Comparison of ENCODE assay signal across 11 mouse cellular contexts in genomic region chr11:32619866-32620456, GRCm38 (mm10). TPM values are rescaled to one million over a fixed set of nuclear protein-coding genes. Genes with fewer than 3 reads are reported as not detected.
DNase-seq lines count a peak whose midpoint lies in the region; ATAC-seq and TF ChIP-seq lines count a peak whose summit lies in the region.
"Had no signal": no experiment of that assay in that cellular context is flagged by ENCODE, and none has a peak within 500 bp of the region (broad histone marks: within the 10 kb centered on the region; RNA-seq: fewer than 3 reads in every experiment).

No protein-coding gene starts in this region.

- peak; percentile 53 for ATAC-seq in hindbrain, embryonic 11.5 days (ENCODE audit: low FRiP score)
- no peak for ATAC-seq in hindbrain, embryonic 13.5 days (ENCODE audit: low FRiP score)
- ATAC-seq in stomach, embryonic 14.5 days (ENCODE audit: insufficient number of reproducible peaks, insufficient read depth, low FRiP score, low read depth): no peak
- no peak for ATAC-seq in stomach, postnatal 0 days (ENCODE audit: low FRiP score, low TSS enrichment)
- ATAC-seq in erythroblast, adult 5-6 weeks (replicated peaks; ENCODE audit: low FRiP score, poor library complexity, severe bottlenecking): no peak
- ATAC-seq: forebrain, embryonic 15.5 days had no signal

- no peak for TF ChIP-seq CTCF in stomach, postnatal 0 days (IDR thresholded peaks at IDR 0.05; ENCODE audit: low read depth)

- H3K27me3 ChIP-seq in hindbrain, embryonic 11.5 days (ENCODE audit: control insufficient read depth, insufficient read depth, low read length): no peaks in the 10 kb centered on the region
- no peaks in the 10 kb centered on the region for H3K27me3 ChIP-seq in hindbrain, embryonic 13.5 days
- no peaks in the 10 kb centered on the region for H3K27me3 ChIP-seq in stomach, embryonic 14.5 days (ENCODE audit: control insufficient read depth, insufficient read depth, low read length)
- no peaks in the 10 kb centered on the region for H3K27me3 ChIP-seq in stomach, postnatal 0 days (ENCODE audit: control insufficient read depth, insufficient read depth, low read length)
- H3K27me3 ChIP-seq: forebrain, embryonic 15.5 days; limb, embryonic 13.5 days had no signal

- 63% methylated on average over 6 of the region's 6 CpGs for WGBS in hindbrain, embryonic 11.5 days
- 58% methylated on average over 6 of the region's 6 CpGs for WGBS in hindbrain, embryonic 13.5 days
- WGBS in stomach, embryonic 14.5 days: 74% methylated on average over 6 of the region's 6 CpGs
- WGBS in stomach, postnatal 0 days: 77% methylated on average over 6 of the region's 6 CpGs

- peak; percentile 23 for DNase-seq in embryo, embryonic 10.5 days (ENCODE audit: low spot score)
- DNase-seq in embryo, embryonic 10 days (ENCODE audit: low spot score): no peak
- DNase-seq in hindbrain, embryonic 11.5 days (ENCODE audit: low spot score): no peak
- DNase-seq in stomach, postnatal 0 days (ENCODE audit: low spot score): no peak
- DNase-seq in testis, postnatal 14 days (ENCODE audit: low spot score): no peak
- DNase-seq: right cerebral cortex, postnatal 4 days had no signal

- H3K4me3 ChIP-seq in hindbrain, embryonic 11.5 days (ENCODE audit: low read depth, low read length): no peak overlapping the region
- no peak overlapping the region for H3K4me3 ChIP-seq in hindbrain, embryonic 13.5 days
- H3K4me3 ChIP-seq in stomach, embryonic 14.5 days (ENCODE audit: low read depth, low read length): no peak overlapping the region
- no peak overlapping the region for H3K4me3 ChIP-seq in stomach, postnatal 0 days (ENCODE audit: low read depth, low read length)
- H3K4me3 ChIP-seq: forebrain, embryonic 15.5 days; limb, embryonic 13.5 days had no signal

- no peak overlapping the region for H3K27ac ChIP-seq in hindbrain, embryonic 11.5 days (ENCODE audit: low read depth, low read length)
- H3K27ac ChIP-seq in hindbrain, embryonic 13.5 days: no peak overlapping the region
- H3K27ac ChIP-seq in stomach, embryonic 14.5 days (ENCODE audit: low read length): peak overlapping the region; percentile 86
- no peak overlapping the region for H3K27ac ChIP-seq in stomach, postnatal 0 days (replicated peaks)
- H3K27ac ChIP-seq: forebrain, embryonic 15.5 days had no signal

- H3K9me3 ChIP-seq in hindbrain, embryonic 11.5 days (ENCODE audit: control insufficient read depth, low read length): no peaks in the 10 kb centered on the region
- no peaks in the 10 kb centered on the region for H3K9me3 ChIP-seq in hindbrain, embryonic 13.5 days
- no peaks in the 10 kb centered on the region for H3K9me3 ChIP-seq in stomach, embryonic 14.5 days (ENCODE audit: control insufficient read depth, low read depth, low read length)
- no peaks in the 10 kb centered on the region for H3K9me3 ChIP-seq in stomach, postnatal 0 days (ENCODE audit: control insufficient read depth, low read length)
- H3K9me3 ChIP-seq: forebrain, embryonic 15.5 days; limb, embryonic 13.5 days had no signal

- H3K9ac ChIP-seq in hindbrain, embryonic 11.5 days (ENCODE audit: low read depth, low read length): no peak overlapping the region
- H3K9ac ChIP-seq in hindbrain, embryonic 13.5 days: no peak overlapping the region
- no peak overlapping the region for H3K9ac ChIP-seq in stomach, embryonic 14.5 days (replicated peaks; ENCODE audit: low read depth, low read length)
- H3K9ac ChIP-seq in stomach, postnatal 0 days (ENCODE audit: low read length): no peak overlapping the region
- H3K9ac ChIP-seq: forebrain, embryonic 15.5 days; limb, embryonic 13.5 days had no signal

- H3K36me3 ChIP-seq in hindbrain, embryonic 11.5 days (ENCODE audit: control insufficient read depth, insufficient read depth, low read length): no peaks in the 10 kb centered on the region
- H3K36me3 ChIP-seq in hindbrain, embryonic 13.5 days: peaks cover 5% of the 10 kb centered on the region
- H3K36me3 ChIP-seq in stomach, embryonic 14.5 days (ENCODE audit: control insufficient read depth, insufficient read depth, low read length): no peaks in the 10 kb centered on the region
- H3K36me3 ChIP-seq in stomach, postnatal 0 days (ENCODE audit: control insufficient read depth, insufficient read depth, low read length): no peaks in the 10 kb centered on the region
- H3K36me3 ChIP-seq: forebrain, embryonic 15.5 days had no signal

- no peak for TF ChIP-seq EP300 in stomach, postnatal 0 days (optimal IDR thresholded peaks at IDR 0.05)

- H3K4me1 ChIP-seq in hindbrain, embryonic 11.5 days (replicated peaks; ENCODE audit: control insufficient read depth, insufficient read depth, low read length): peaks cover 4% of the 10 kb centered on the region; the same call in 1 of the 2 replicates
- H3K4me1 ChIP-seq in hindbrain, embryonic 13.5 days (replicated peaks): peaks cover 35% of the 10 kb centered on the region
- H3K4me1 ChIP-seq in stomach, embryonic 14.5 days (ENCODE audit: control insufficient read depth, insufficient read depth, low read length): peaks cover 22% of the 10 kb centered on the region
- H3K4me1 ChIP-seq in stomach, postnatal 0 days (replicated peaks; ENCODE audit: control insufficient read depth, insufficient read depth): 0 out of 2 replicates have a peak, but pooled peaks cover 3% of the 10 kb centered on the region

- H3K4me2 ChIP-seq in hindbrain, embryonic 11.5 days (replicated peaks; ENCODE audit: low read depth, low read length): no peak overlapping the region
- H3K4me2 ChIP-seq in hindbrain, embryonic 13.5 days: no peak overlapping the region
- no peak overlapping the region for H3K4me2 ChIP-seq in stomach, embryonic 14.5 days (replicated peaks; ENCODE audit: low read depth, low read length)
- H3K4me2 ChIP-seq in stomach, postnatal 0 days (replicated peaks; ENCODE audit: low read depth): no peak overlapping the region
- H3K4me2 ChIP-seq: forebrain, embryonic 15.5 days; limb, embryonic 13.5 days had no signal

RNA-seq across cellular contexts. Expression of gene Fbxw11, which starts 22.6 kb away (rescaled TPM):
- 82.7 and 107 TPM in 2 replicates for polyA plus RNA-seq in hindbrain, embryonic 11.5 days (2014; fragmentation: Nextera tagmentation; extraction: Ambion mirVana)
- 116 and 118 TPM in 2 replicates for polyA plus RNA-seq in hindbrain, embryonic 13.5 days (2015; fragmentation: Nextera tagmentation; extraction: Ambion mirVana)
- polyA plus RNA-seq in stomach, embryonic 14.5 days (2014; fragmentation: Nextera tagmentation; extraction: Ambion mirVana): 65.1 and 67.3 TPM in 2 replicates
- 31.5 and 32.1 TPM in 2 replicates for polyA plus RNA-seq in stomach, postnatal 0 days (2015; fragmentation: Nextera tagmentation; extraction: Ambion mirVana)
- 11.7 and 17.1 TPM in 2 replicates for total RNA-seq in erythroblast, adult 5-6 weeks (2015; ENCODE audit: low replicate concordance)
- 10.7 and 12.9 TPM in 2 replicates for total RNA-seq in erythroblast, adult 5-6 weeks (2017; ENCODE audit: low replicate concordance)
